Mouse (Mus musculus): ENCODE results near the gene Rffl. TPM values are rescaled to one million over a fixed set of nuclear protein-coding genes. Genes with fewer than 3 reads are reported as not detected.

Rffl gene
- polyA plus RNA-seq, 1 experiment from 2014 or later = 6.8 TPM

- Histone ChIP-seq H3K27me3 (replicated peaks) (no peaks in the 10 kb centered on the region), H3K9ac (no peak overlapping the region), H3K36me3 (peaks cover 66% of the 10 kb centered on the region), H3K27ac (ENCODE audit: poor library complexity, severe bottlenecking) (no peak overlapping the region), H3K4me1 (replicated peaks) (no peaks in the 10 kb centered on the region), H3K4me3 (no peak overlapping the region), H3K9me3 (replicated peaks) (no peaks in the 10 kb centered on the region), H3K4me2 (no peak overlapping the region)
- ATAC-seq (ENCODE audit: insufficient number of reproducible peaks, low FRiP score) = no peak
- 90% methylated on average over 5 of the region's 5 CpGs for WGBS
These were observed 28.7 kb upstream of the Rffl start for GRCm38 (mm10) chr11:82899720-82900119.

- ATAC-seq (ENCODE audit: insufficient number of reproducible peaks, low FRiP score) = no peak
- peaks cover 44% of the 10 kb centered on the region for H3K36me3 ChIP-seq
- no peaks in the 10 kb centered on the region for H3K27me3 ChIP-seq (replicated peaks)
- 79% methylated on average over 10 of the region's 10 CpGs for WGBS
- H3K9ac ChIP-seq = no peak overlapping the region
- H3K9me3 ChIP-seq (replicated peaks) = no peaks in the 10 kb centered on the region
- no peaks in the 10 kb centered on the region for H3K4me1 ChIP-seq (replicated peaks)
- no peak overlapping the region for H3K4me3 ChIP-seq
- no peak overlapping the region for H3K4me2 ChIP-seq
- no peak overlapping the region for H3K27ac ChIP-seq (ENCODE audit: poor library complexity, severe bottlenecking)
These were observed 26.5 kb upstream of the Rffl start for GRCm38 (mm10) chr11:82897478-82897877.

DNA sequence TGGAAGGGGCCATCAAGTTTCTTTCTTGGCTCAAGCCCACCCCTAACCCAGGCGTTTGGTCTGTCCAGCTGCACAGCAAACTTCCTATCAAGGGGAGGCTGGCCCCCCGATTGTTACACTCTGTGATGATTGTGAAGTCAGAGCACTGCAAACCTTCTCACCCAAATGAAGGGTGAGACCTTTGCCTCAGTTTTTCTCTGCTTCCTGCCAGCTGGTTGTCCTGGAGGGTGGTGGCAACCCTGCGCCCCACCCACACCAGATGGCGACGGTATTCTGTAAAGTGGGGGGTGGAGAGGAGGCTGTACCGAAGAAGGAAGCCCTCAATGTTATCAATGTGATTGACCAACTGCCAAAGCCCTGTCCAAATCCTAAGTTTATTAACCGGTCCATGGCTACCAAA lies 20.9 kb upstream of the Rffl start, which contains the start of gene Fndc8:
Gene Fndc8, plus strand, starts transcription at position 189 of the 400 bp plus-strand sequence.
- peaks cover 17% of the 10 kb centered on the region for H3K4me1 ChIP-seq (replicated peaks)
- ATAC-seq (ENCODE audit: insufficient number of reproducible peaks, low FRiP score) = no peak
- 44% methylated on average over 7 of the region's 7 CpGs for WGBS

DNA sequence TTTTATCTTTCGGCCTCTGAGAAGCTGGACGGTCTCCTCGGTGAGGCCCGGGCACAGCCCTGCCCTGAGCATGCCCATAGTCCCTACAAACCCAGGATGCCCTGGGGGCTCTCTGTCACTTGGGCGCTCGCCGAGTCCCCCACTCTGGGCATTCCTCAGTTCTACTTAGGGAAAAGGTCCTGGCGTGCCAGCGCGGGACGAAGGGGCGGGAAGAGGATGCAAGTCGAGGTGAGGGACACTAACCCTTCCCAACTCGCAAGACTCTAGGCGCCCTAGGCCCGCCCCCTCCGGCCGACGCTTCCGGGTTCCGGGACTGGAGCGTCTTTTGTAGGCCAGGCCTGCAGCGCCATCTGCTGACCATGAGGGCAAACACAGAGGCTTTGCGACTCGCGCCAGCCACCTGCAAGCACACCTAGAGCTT lies 19.3 kb upstream of the Rffl start, which contains the start of gene Rad51d:
Gene Rad51d, minus strand, starts transcription at position 273 of the 421 bp plus-strand sequence.
- ATAC-seq (ENCODE audit: insufficient number of reproducible peaks, low FRiP score) = peak; percentile 93
- H3K9ac ChIP-seq = peak within 1 kb of the TSS; percentile 80
- H3K4me3 ChIP-seq = peak within 1 kb of the TSS; percentile 74
- H3K9me3 ChIP-seq (replicated peaks) = no peaks in the 10 kb centered on the region
- H3K27ac ChIP-seq (ENCODE audit: poor library complexity, severe bottlenecking) = peak within 1 kb of the TSS; percentile 62
- no peaks in the 10 kb centered on the region; the same call in 1 of the 2 replicates for H3K27me3 ChIP-seq (replicated peaks)
- peaks cover 17% of the 10 kb centered on the region for H3K4me1 ChIP-seq (replicated peaks)
- no peaks in the 10 kb centered on the region for H3K36me3 ChIP-seq
- peak within 1 kb of the TSS; percentile 92 for H3K4me2 ChIP-seq
- WGBS = 0% methylated on average over 26 of the region's 26 CpGs

More for the DNA sequence above, 20.9 kb upstream of the Rffl start, which contains the start of gene Fndc8:
- Histone ChIP-seq H3K4me2 (no peak within 1 kb of the TSS), H3K27me3 (replicated peaks) (no peaks in the 10 kb centered on the region; the same call in 1 of the 2 replicates), H3K9ac (no peak within 1 kb of the TSS), H3K9me3 (replicated peaks) (no peaks in the 10 kb centered on the region), H3K4me3 (no peak within 1 kb of the TSS), H3K27ac (ENCODE audit: poor library complexity, severe bottlenecking) (no peak within 1 kb of the TSS), H3K36me3 (no peaks in the 10 kb centered on the region)

DNA sequence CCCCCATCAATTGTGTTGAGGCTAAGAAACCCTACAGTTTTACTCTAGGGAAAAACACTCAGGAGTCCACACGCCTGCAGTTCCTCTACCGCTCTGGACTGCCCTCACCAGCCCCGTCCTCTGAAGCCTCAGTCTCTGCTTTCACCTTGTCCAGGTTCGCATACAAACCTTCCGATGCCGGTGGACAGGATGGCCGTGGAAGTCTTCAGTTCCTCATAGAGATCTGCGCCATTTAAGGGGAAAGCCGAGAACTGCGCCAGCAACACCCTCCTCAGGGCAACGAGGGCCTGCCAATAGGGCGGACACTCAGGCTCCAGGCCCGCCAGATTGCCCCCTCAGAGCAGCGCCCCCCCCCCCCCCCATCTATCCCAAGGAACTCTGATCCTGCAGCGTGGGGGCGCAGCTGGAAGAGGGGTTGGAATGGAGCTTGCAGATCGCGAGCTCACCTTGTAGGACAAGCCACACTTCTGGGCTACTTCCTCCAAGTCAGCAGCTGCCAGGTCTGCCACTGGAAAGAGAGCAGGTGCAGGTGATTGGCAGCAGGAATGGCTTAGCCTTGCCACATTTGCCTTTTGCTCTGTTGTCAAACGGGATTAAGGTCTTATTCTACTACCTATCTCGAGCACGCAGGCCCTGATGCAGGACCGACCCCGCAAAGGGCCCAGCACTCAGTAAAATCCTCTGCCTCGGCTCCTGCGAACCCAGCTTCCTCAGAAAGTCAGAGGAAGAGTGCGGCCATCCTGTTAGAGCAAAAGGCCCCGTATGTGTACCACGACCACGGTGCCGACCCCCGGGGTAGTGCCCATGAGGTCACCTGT lies 18.7 kb upstream of the Rffl start:
- Histone ChIP-seq H3K4me3 (peak overlapping the region; percentile 74), H3K36me3 (no peaks in the 10 kb centered on the region), H3K27me3 (replicated peaks) (no peaks in the 10 kb centered on the region; the same call in 1 of the 2 replicates), H3K4me2 (peak overlapping the region; percentile 92), H3K9ac (peak overlapping the region; percentile 80), H3K9me3 (replicated peaks) (no peaks in the 10 kb centered on the region), H3K27ac (ENCODE audit: poor library complexity, severe bottlenecking) (peak overlapping the region; percentile 62), H3K4me1 (replicated peaks) (peaks cover 17% of the 10 kb centered on the region)
- ATAC-seq (ENCODE audit: insufficient number of reproducible peaks, low FRiP score) = peak; percentile 16
- WGBS = 7% methylated on average over 31 of the region's 31 CpGs

GRCm38 (mm10) chr11:82888491-82888946 lies 17.5 kb upstream of the Rffl start:
- no peaks in the 10 kb centered on the region for H3K9me3 ChIP-seq (replicated peaks)
- peaks cover 17% of the 10 kb centered on the region for H3K4me1 ChIP-seq (replicated peaks)
- no peaks in the 10 kb centered on the region; the same call in 1 of the 2 replicates for H3K27me3 ChIP-seq (replicated peaks)
- H3K4me3 ChIP-seq = no peak overlapping the region
- 69% methylated on average over 10 of the region's 10 CpGs for WGBS
- no peaks in the 10 kb centered on the region for H3K36me3 ChIP-seq
- H3K27ac ChIP-seq (ENCODE audit: poor library complexity, severe bottlenecking) = no peak overlapping the region
- no peak overlapping the region; the same call in 1 of the 2 replicates for H3K9ac ChIP-seq
- 0 out of 2 replicates have a peak overlapping the region, but pooled peaks have one; percentile 6 for H3K4me2 ChIP-seq
- ATAC-seq (ENCODE audit: insufficient number of reproducible peaks, low FRiP score) = no peak

DNA sequence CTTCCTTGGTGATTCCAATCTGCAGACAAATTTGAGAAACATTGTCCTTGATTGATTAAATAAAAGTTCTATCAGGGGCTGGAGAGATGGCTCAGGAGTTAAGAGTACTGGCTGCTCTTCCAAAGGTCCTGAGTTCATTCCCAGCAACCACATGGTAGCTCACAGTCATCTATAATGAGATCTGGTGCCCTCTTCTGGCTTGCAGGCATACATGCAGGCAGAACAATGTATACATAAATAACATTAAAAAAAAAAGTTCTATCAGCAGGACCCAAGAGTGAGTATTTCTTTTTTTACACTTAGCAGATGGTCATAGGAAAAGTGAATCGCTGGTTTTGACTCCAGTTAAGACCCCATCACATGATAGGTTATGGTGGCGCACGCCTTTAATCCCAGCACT lies 15.5 kb upstream of the Rffl start:
- ATAC-seq (ENCODE audit: insufficient number of reproducible peaks, low FRiP score) = no peak
- H3K27ac ChIP-seq (ENCODE audit: poor library complexity, severe bottlenecking) = no peak overlapping the region
- WGBS = 82% methylated on average over 3 of the region's 3 CpGs

DNA sequence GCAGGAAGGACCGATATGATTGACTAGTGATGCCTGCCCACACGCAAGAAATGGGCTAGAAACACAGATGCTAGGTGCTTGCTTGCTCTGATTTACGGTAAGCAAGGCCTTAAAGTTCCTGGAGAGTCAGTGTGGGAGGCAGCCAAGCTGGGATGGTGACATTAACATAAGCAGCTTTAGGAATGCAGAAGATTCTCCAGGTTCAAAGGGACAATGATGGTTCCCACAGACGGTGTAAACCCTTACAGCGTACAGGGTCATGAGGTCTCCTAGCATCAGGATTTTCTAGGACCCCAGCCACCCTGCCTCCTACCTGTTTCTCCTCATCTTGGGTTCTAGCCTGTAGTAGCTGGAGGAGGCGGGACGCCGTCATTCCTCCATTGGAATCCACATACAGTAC lies 12.2 kb upstream of the Rffl start:
- no peak for ATAC-seq (ENCODE audit: insufficient number of reproducible peaks, low FRiP score)
- no peaks in the 10 kb centered on the region for H3K9me3 ChIP-seq (replicated peaks)
- H3K27ac ChIP-seq (ENCODE audit: poor library complexity, severe bottlenecking) = no peak overlapping the region
- no peak overlapping the region for H3K4me3 ChIP-seq
- no peak overlapping the region for H3K9ac ChIP-seq
- H3K4me2 ChIP-seq = no peak overlapping the region
- H3K27me3 ChIP-seq (replicated peaks) = no peaks in the 10 kb centered on the region
- peaks cover 30% of the 10 kb centered on the region for H3K36me3 ChIP-seq
- 71% methylated on average over 8 of the region's 8 CpGs for WGBS
- H3K4me1 ChIP-seq (replicated peaks) = peaks cover 1% of the 10 kb centered on the region

More for the DNA sequence above, 15.5 kb upstream of the Rffl start:
- H3K36me3 ChIP-seq = peaks cover 13% of the 10 kb centered on the region
- no peak overlapping the region for H3K9ac ChIP-seq
- H3K9me3 ChIP-seq (replicated peaks) = no peaks in the 10 kb centered on the region
- H3K4me2 ChIP-seq = no peak overlapping the region
- H3K4me1 ChIP-seq (replicated peaks) = peaks cover 17% of the 10 kb centered on the region
- no peaks in the 10 kb centered on the region; the same call in 1 of the 2 replicates for H3K27me3 ChIP-seq (replicated peaks)
- no peak overlapping the region for H3K4me3 ChIP-seq

DNA sequence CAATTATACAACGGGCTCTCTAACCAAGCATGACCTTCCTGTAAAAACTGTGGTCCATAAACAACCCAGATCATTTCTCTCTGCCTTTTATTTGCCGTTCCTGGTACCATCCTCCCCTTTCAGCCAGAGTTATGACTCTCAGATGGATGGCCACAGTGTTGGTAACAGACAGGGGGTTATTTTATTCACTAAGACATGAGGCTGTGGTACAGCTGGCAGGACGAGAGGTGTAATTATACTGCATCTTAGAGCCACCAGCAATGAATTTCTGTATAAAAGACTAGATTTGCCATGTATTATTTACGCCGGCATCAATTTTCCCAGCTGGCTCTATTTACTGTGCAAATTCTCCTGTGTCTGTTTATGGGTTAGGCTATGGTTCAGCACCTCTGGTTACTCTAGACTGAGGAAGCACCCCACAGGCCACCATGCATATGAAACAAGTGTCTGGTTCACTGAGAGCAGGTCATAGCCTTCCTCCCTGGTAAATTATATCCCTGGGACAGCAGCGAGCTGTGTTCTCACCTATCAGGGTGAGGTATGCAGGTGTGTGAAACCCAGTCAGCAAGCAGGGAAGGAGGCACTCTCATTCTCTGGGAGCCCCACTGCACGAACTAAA lies 6.8 kb upstream of the Rffl start:
- WGBS = 80% methylated on average over 7 of the region's 7 CpGs
- Histone ChIP-seq H3K36me3 (peaks cover 29% of the 10 kb centered on the region), H3K27me3 (replicated peaks) (no peaks in the 10 kb centered on the region), H3K4me3 (no peak overlapping the region), H3K9ac (no peak overlapping the region), H3K9me3 (replicated peaks) (no peaks in the 10 kb centered on the region), H3K27ac (ENCODE audit: poor library complexity, severe bottlenecking) (no peak overlapping the region), H3K4me2 (no peak overlapping the region), H3K4me1 (replicated peaks) (peaks cover 7% of the 10 kb centered on the region)
- ATAC-seq (ENCODE audit: insufficient number of reproducible peaks, low FRiP score) = no peak

GRCm38 (mm10) chr11:82875631-82876030 lies 4.6 kb upstream of the Rffl start:
- Histone ChIP-seq H3K4me2 (no peak overlapping the region), H3K4me1 (replicated peaks) (peaks cover 7% of the 10 kb centered on the region), H3K27me3 (replicated peaks) (no peaks in the 10 kb centered on the region), H3K4me3 (no peak overlapping the region), H3K9ac (no peak overlapping the region), H3K36me3 (peaks cover 15% of the 10 kb centered on the region), H3K27ac (ENCODE audit: poor library complexity, severe bottlenecking) (no peak overlapping the region), H3K9me3 (replicated peaks) (no peaks in the 10 kb centered on the region)
- no peak for ATAC-seq (ENCODE audit: insufficient number of reproducible peaks, low FRiP score)
- WGBS = 84% methylated on average over 5 of the region's 5 CpGs

DNA sequence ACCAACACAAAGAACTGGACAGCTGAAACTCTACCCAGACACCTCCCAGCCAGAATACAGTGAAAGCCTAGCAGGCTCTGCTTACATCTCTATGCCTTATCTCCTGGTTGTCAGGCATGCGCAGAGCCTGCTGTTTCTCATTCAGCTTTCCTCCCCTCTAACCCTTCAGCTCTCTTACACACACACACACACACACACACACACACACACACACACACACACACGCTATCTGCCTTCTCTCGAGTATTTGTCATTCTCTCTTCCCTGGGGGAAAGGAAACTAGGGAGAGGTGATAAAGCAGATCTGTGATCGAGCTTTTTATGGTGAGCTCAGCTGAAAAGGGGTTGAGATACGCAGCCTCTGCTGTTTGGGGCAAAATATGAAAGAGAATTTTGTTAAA lies 3.9 kb upstream of the Rffl start:
- Histone ChIP-seq H3K9me3 (replicated peaks) (no peaks in the 10 kb centered on the region), H3K9ac (no peak overlapping the region), H3K36me3 (peaks cover 12% of the 10 kb centered on the region), H3K4me1 (replicated peaks) (peaks cover 9% of the 10 kb centered on the region), H3K4me2 (peak overlapping the region; percentile 43), H3K27ac (ENCODE audit: poor library complexity, severe bottlenecking) (0 out of 2 replicates have a peak overlapping the region, but pooled peaks have one; percentile 10), H3K27me3 (replicated peaks) (no peaks in the 10 kb centered on the region), H3K4me3 (no peak overlapping the region)
- 12% methylated on average over 5 of the region's 5 CpGs for WGBS
- 0 out of 2 replicates have a peak, but pooled peaks have one; percentile 27 for ATAC-seq (ENCODE audit: insufficient number of reproducible peaks, low FRiP score)
